Mouse (Mus musculus) midbrain, embryonic 16.5 days (tissue): ENCODE data around the gene Sel1l3. TPM values are rescaled to one million over a fixed set of nuclear protein-coding genes. Genes with fewer than 3 reads are reported as not detected.
A peak's percentile ranks its signal among the peaks of the same experiment; 100 is the strongest.

Experiments used
- ATAC-seq: fragments of 200-750 bp; cut with Nextera tagmentation; 2 replicates; pipeline ENCODE4 v1.8.0; 2017; ENCODE audit warnings: moderate TSS enrichment
- H3K27ac ChIP-seq: fragments of 300-500 bp; sonication (generic); 2 replicates; pipeline ENCODE4 v1.5.1; 2014; ENCODE audit warnings: mild to moderate bottlenecking, low read length, mixed read lengths
- H3K27me3 ChIP-seq: fragments of 300-500 bp; sonication (generic); 2 replicates; pipeline ENCODE4 v1.6.1; 2014; ENCODE audit warnings: low read depth, low read length, mixed read lengths; ENCODE audit not compliant: control insufficient read depth, insufficient read depth
- H3K36me3 ChIP-seq: fragments of 300-500 bp; sonication (generic); 2 replicates; pipeline ENCODE4 v1.6.1; 2014; ENCODE audit warnings: mild to moderate bottlenecking, low read length, moderate library complexity, mixed read lengths; ENCODE audit not compliant: control insufficient read depth, insufficient read depth
- H3K4me1 ChIP-seq: fragments of 300-500 bp; sonication (generic); 2 replicates; pipeline ENCODE4 v1.6.1; 2014; ENCODE audit warnings: mild to moderate bottlenecking, low read length, mixed read lengths; ENCODE audit not compliant: control insufficient read depth, insufficient read depth
- H3K4me2 ChIP-seq: fragments of 300-500 bp; sonication (generic); 2 replicates; pipeline ENCODE4 v1.6.1; 2014; ENCODE audit warnings: mild to moderate bottlenecking, low read length, mixed read lengths
- H3K4me3 ChIP-seq: fragments of 300-500 bp; sonication (generic); 2 replicates; pipeline ENCODE4 v1.5.1; 2014; ENCODE audit warnings: low read depth, mild to moderate bottlenecking, low read length, moderate library complexity, mixed read lengths
- H3K9ac ChIP-seq: fragments of 300-500 bp; sonication (generic); 2 replicates; pipeline ENCODE4 v1.6.1; 2014; ENCODE audit warnings: low read depth, low read length, mixed read lengths
- H3K9me3 ChIP-seq: fragments of 300-500 bp; sonication (generic); replicated peaks from 2 replicates; pipeline ENCODE4 v1.6.1; 2014; ENCODE audit warnings: mild to moderate bottlenecking, low read length, mixed read lengths; ENCODE audit not compliant: control insufficient read depth, poor library complexity, severe bottlenecking
- WGBS: fragments of 180-500 bp; shearing (Covaris S2); extraction: QIAGEN DNeasy Blood & Tissue Kit; methylation state at CpG from one replicate; pipeline ENCODE4 v1.1.7; 2014; 5-methylcytosine and 5-hydroxymethylcytosine counted together
- polyA plus RNA-seq: library from polyadenylated mRNA; unstranded; fragments of >200 nt; fragmentation: Nextera tagmentation; extraction: Ambion mirVana; gene quantifications from 2 replicates; pipeline ENCODE4 v1.2.1, GENCODE M21; 2015

The Sel1l3 gene
- 6.8 and 7.3 TPM in 2 replicates for polyA plus RNA-seq

DNA sequence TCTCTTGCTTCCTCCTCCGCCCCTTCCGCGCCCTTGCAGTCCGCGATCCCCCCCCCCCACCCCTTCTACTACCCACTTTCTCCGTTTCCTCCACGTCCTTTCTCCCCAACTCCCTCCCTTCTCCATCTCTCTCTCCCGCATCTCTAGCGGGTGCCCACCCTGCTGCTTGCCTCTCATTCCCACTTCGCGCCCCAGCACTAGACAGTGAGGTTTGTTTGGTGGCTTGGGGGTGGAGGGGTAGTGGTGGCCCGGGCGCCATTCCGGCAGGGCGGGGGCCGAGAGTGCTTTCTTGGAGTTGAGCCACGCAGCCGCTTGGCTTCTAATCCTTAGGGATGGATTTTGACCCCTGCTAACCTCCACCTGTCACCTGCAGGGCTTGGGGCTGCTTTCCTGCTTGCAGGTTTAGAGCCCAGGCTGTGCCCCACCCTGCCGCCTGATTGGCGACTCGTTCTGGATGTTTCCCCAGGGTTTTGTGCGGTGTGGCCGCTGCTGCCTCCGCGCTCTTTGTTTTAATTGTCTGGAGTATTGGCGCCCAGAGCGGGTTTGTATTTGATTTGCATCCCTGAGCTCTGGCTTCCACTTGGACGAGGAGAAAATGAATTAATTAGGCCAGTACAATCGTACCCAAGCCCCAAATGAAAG lies at the start of gene Sel1l3:
TSS of gene Sel1l3 (minus strand) at position 217 of the 642 bp plus-strand sequence.
- Histone ChIP-seq H3K36me3 (no peaks in the 10 kb centered on the region), H3K9me3 (no peaks in the 10 kb centered on the region), H3K27me3 (no peaks in the 10 kb centered on the region; the same call in 1 of the 2 replicates), H3K4me3 (peak within 1 kb of the TSS; percentile 58), H3K9ac (peak within 1 kb of the TSS; percentile 91), H3K4me1 (peaks cover 14% of the 10 kb centered on the region), H3K4me2 (peak within 1 kb of the TSS; percentile 83), H3K27ac (peak within 1 kb of the TSS; percentile 78)
- ATAC-seq, result peak; percentile 65
- under 1% methylated on average over 24 of the region's 29 CpGs for WGBS

DNA sequence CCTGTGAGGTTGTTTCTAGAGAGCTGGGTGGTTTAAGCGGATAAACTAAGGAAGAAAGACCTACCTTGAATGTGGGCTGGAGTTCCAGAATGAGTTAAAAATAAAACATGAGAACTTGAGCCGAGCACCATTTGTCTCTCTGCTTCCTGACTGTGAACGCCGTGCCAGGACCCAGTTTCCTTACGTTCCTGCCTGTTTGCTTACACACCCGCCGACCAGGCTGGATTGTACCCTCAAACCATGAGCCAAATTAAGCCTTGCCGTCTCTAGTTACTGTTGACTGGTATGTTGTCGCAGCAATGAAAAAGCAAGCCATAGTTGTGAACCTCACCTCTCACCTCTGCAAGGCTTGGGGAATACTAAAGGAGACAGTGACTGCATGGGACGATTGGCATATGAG lies 48.3 kb upstream of the Sel1l3 start:
- no peaks in the 10 kb centered on the region for H3K36me3 ChIP-seq
- H3K27me3 ChIP-seq, result no peaks in the 10 kb centered on the region
- no peak overlapping the region for H3K4me3 ChIP-seq
- WGBS, result 94% methylated on average over 10 of the region's 10 CpGs
- no peak overlapping the region for H3K9ac ChIP-seq
- H3K27ac ChIP-seq, result no peak overlapping the region
- peaks cover 8% of the 10 kb centered on the region; the same call in 1 of the 2 replicates for H3K4me1 ChIP-seq
- no peak for ATAC-seq
- no peak overlapping the region for H3K4me2 ChIP-seq
- H3K9me3 ChIP-seq, result no peaks in the 10 kb centered on the region

DNA sequence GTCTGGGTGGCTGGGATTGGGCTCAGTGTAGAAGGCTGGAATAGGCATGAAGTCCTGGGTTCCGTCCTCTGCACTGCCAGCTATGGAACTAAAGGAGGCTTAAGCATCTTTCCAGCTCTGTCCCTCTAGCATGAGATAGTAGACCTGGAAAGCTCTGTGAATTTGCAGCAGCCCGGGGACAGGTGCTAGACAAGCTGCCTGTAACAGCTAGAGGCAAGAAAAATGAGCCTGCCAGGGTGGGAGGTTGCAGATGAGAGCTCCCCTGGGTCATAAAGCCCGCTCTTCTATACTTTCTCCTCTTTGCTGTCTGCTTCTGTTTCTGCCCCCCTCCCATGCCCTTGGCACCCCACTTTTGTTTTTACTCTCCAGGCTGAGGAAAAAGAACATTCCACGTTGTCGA lies 46.2 kb upstream of the Sel1l3 start:
- no peaks in the 10 kb centered on the region for H3K36me3 ChIP-seq
- peaks cover 9% of the 10 kb centered on the region; the same call in 1 of the 2 replicates for H3K4me1 ChIP-seq
- 54% methylated on average over 5 of the region's 5 CpGs for WGBS
- no peaks in the 10 kb centered on the region for H3K9me3 ChIP-seq
- no peak overlapping the region for H3K9ac ChIP-seq
- H3K4me3 ChIP-seq, result no peak overlapping the region
- H3K27me3 ChIP-seq, result no peaks in the 10 kb centered on the region; the same call in 1 of the 2 replicates
- no peak for ATAC-seq
- H3K27ac ChIP-seq, result no peak overlapping the region
- H3K4me2 ChIP-seq, result no peak overlapping the region

DNA sequence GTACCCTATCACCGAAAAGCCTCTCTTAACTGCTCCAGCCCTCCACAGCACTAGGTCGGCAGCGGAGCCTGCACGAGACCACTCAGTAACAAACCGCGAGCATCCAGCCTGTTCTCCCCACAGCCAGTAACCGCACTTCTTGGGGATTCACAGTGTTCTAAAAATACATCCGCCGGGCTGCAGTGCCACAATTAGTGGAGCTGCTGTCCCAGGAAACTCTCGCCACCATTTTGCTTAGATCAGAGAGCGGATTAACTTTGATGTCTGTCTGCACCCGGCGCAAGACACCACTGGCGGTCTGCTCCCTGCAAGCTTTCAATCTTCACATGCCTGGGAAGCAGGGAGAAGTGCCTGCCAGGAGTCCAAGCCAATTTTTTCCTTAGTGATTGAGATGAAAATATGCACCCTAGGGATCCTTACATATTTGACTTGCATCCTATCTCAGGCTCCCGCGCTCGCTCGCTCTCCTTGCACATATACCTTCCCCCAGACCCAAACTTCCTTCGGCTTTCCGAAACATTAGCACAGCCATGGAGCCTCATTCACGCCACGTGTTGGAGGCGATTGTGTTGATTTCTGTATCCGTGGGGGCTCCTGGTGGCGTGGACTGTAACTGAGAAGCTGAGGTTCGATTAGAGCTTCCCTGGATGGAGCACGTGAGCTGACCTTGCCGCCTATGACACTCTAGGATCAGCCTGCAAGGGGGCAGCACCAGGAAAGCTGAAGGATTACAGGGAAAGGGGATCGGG lies 44.5 kb upstream of the Sel1l3 start:
- peak; percentile 79 for ATAC-seq
- H3K27me3 ChIP-seq, result no peaks in the 10 kb centered on the region; the same call in 1 of the 2 replicates
- H3K4me1 ChIP-seq, result peaks cover 9% of the 10 kb centered on the region; the same call in 1 of the 2 replicates
- no peaks in the 10 kb centered on the region for H3K36me3 ChIP-seq
- H3K9me3 ChIP-seq, result no peaks in the 10 kb centered on the region
- 2% methylated on average over 29 of the region's 29 CpGs for WGBS
- peak overlapping the region; percentile 73 for H3K4me2 ChIP-seq
- H3K4me3 ChIP-seq, result peak overlapping the region; percentile 36
- peak overlapping the region; percentile 53 for H3K9ac ChIP-seq
- H3K27ac ChIP-seq, result peak overlapping the region; percentile 64

DNA sequence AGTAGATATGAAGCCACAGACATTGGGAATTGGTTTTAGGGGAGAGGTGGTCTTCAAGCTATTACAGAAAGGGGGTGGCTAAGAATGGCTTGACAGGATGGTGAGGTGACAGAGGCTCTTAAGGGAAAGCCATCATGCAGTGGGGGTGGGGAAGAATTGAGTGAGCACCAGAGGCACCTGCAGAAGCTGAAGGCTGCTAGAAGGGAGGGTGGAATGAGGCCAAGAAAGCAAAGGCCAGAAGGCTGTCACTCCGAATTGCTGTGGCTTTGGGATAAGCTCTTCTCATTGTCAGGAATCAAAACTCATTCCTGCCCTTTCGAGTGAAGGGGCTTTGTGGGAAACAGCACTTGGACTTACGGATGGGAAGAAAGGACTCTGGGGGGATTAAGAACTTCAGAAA lies 41.1 kb upstream of the Sel1l3 start:
- peaks cover 9% of the 10 kb centered on the region; the same call in 1 of the 2 replicates for H3K4me1 ChIP-seq
- H3K36me3 ChIP-seq, result no peaks in the 10 kb centered on the region
- H3K27ac ChIP-seq, result no peak overlapping the region
- 25% methylated on average over 3 of the region's 3 CpGs for WGBS
- H3K27me3 ChIP-seq, result no peaks in the 10 kb centered on the region; the same call in 1 of the 2 replicates
- no peak overlapping the region for H3K4me2 ChIP-seq
- H3K9ac ChIP-seq, result no peak overlapping the region
- H3K4me3 ChIP-seq, result no peak overlapping the region
- H3K9me3 ChIP-seq, result no peaks in the 10 kb centered on the region
- ATAC-seq, result no peak

DNA sequence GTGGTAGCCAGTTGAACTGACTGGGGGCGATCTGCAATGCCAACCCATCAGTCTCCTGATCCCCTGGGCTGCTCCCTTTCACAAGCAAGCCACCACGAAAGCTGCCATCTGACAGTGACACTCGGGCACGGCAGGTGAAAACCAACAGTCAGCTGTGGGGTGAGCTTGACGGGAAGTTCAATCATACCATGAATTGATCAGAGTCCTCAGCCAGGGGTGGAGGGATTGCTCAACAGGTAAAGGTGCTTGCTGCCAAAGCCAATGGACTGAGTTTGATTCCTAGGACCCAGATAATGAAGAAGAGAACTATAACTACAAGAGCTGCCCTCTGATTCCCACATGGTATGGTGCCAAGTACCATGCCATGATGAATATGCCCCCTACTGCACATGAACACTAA lies 40.4 kb upstream of the Sel1l3 start:
- no peak overlapping the region for H3K9ac ChIP-seq
- H3K27me3 ChIP-seq, result no peaks in the 10 kb centered on the region; the same call in 1 of the 2 replicates
- H3K4me1 ChIP-seq, result peaks cover 9% of the 10 kb centered on the region; the same call in 1 of the 2 replicates
- no peaks in the 10 kb centered on the region for H3K36me3 ChIP-seq
- no peak overlapping the region for H3K4me2 ChIP-seq
- H3K9me3 ChIP-seq, result no peaks in the 10 kb centered on the region
- no peak for ATAC-seq
- H3K27ac ChIP-seq, result no peak overlapping the region
- 88% methylated on average over 5 of the region's 5 CpGs for WGBS
- no peak overlapping the region for H3K4me3 ChIP-seq

DNA sequence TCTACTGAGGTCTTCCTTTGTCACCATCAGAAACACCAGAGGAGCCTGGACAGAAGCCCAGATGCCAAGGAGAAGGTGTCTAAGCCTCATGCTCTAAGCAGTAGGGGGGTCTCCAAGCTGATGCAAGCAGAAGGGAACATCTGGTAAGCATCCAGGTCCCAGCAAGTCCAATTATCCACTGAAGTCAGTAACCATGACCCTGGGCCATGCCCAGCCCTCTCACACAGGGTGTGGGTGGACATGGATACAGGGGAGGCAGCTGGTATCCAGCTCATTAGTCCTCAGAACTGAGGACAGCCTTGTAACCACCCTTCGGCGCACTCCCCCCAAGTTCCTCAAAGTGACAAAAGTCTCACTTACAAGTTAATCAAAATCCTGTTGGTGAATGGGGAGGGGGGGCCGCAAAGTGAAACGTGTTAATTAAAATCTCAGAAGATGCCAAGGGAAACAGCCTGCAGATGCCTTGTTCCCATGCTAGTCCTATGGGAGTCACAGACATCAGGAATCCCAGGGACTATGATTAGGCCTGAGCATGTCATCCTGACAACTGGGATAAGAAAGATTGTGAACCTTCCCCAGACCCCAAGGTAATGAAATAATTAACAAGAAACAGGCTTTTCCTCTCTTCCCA lies 35.8 kb upstream of the Sel1l3 start:
- ATAC-seq, result peak; percentile 70; the same call in 1 of the 2 replicates
- H3K9me3 ChIP-seq, result no peaks in the 10 kb centered on the region
- no peak overlapping the region for H3K4me2 ChIP-seq
- no peak overlapping the region for H3K9ac ChIP-seq
- 43% methylated on average over 4 of the region's 4 CpGs for WGBS
- no peak overlapping the region for H3K4me3 ChIP-seq
- no peaks in the 10 kb centered on the region for H3K4me1 ChIP-seq
- H3K27me3 ChIP-seq, result no peaks in the 10 kb centered on the region
- no peaks in the 10 kb centered on the region for H3K36me3 ChIP-seq
- no peak overlapping the region for H3K27ac ChIP-seq

DNA sequence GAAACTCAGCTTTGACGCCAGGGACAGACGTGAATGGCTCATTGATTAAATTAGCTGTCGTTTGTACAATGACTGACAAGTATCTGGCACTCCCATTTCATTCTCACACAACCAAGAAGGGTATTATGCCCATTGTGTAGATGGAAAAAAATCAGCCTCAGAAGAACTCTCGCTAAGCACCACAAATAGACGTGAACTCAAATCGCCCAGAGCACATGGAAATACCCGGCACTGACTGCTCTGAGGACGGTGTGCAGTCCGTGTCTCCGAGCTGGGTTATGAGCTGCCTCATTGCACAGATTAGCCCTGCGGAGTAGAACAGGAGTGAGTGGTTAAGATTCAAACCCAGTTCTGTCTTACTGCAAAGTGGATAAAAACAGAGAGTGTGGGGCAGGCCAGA lies 34.8 kb upstream of the Sel1l3 start:
- Histone ChIP-seq H3K4me1 (no peaks in the 10 kb centered on the region), H3K4me2 (no peak overlapping the region), H3K27ac (no peak overlapping the region), H3K9me3 (no peaks in the 10 kb centered on the region), H3K36me3 (no peaks in the 10 kb centered on the region), H3K4me3 (no peak overlapping the region), H3K9ac (no peak overlapping the region), H3K27me3 (no peaks in the 10 kb centered on the region)
- no peak for ATAC-seq
- WGBS, result 26% methylated on average over 11 of the region's 11 CpGs
